Mouse (Mus musculus): ENCODE measurements around the gene 2610507B11Rik.

Gene 2610507B11Rik

DNA sequence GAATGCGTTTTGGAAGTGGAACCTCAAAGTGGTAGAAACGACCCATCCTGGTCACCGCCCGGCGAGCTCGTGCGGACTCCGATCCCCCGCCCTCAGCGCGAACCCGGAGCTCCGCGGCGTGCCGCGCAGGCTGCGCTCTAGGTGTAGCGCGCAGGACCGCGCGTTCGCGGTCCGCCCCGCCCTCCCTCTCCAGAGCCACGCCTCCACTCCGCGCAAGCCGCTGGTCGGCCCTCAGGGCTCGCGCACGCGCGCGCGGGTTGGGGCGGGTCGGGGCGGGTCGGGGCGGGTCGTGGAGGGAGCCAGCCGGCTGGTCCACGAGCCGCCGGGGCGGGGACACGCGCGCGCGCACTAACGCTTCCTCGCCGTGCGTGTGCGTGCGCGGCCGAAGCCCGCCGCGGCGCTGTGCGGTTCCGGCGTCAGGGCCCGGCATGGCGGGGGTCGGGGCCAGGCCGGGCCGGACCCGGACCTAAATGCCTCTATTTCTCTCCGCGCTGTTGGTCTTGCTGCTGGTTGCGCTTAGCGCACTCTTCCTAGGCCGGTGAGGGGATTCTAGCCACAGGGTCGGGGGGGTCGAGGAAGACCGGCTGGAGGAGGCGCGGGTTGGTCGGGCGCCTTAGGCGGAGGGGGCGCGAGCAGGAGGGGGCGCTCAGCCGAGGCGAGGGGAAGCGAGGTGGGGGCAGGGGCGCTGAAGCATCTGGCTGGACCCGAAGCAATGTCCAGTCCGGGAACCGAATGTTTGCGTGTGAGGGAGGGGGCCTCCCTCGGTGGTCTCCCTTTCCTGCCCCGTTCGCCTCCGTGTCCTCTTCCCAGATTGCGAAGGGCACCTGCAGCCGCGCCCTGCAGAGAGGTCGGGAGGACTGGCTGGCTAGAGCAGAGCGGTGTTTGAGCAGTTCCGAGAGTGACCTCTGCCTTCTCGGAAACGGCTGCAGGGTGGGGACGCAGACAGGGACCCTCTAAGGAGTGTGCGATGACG lies at the start of gene 2610507B11Rik:
TSS of gene 2610507B11Rik (plus strand) at position 373 of the 973 bp plus-strand sequence.
- peak; percentile 93 for DNase-seq (ENCODE audit: low spot score)

DNA sequence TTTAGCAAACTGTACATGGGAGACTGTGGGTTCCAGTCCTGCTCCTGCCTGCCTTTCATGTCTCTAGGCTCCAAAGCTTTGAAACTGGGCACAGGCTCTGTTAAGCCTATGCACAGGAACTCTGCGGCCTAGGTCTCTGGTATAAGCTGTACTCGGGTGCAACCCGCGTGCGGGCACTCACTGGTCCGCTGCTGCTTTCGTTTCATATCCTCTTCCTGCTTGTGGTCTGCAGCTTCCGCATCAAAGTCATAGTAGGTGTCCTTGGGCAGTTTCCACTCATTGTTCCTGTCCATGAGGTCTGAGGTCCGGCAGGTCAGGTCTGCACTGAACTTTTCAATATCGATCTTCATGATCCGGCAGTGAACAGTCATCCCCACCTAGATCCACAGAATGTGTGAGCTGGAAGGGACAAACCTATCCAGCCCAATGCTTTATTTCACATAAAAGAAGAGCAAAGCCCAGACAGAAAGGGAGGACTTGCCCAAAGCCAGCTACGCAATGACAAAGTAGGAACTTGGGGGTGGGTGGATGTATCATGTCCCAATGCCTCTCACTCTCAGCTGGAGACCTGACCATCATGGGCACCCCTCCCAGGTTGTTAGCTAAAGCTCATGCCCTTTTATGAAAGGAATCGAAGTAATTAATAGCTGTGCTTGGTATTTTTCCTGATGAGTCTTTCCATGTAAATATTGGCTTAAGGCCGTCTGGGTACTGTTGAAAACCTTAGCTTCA lies 48.3 kb upstream of the 2610507B11Rik start:
- peak; percentile 34 for DNase-seq (ENCODE audit: low spot score)

DNA sequence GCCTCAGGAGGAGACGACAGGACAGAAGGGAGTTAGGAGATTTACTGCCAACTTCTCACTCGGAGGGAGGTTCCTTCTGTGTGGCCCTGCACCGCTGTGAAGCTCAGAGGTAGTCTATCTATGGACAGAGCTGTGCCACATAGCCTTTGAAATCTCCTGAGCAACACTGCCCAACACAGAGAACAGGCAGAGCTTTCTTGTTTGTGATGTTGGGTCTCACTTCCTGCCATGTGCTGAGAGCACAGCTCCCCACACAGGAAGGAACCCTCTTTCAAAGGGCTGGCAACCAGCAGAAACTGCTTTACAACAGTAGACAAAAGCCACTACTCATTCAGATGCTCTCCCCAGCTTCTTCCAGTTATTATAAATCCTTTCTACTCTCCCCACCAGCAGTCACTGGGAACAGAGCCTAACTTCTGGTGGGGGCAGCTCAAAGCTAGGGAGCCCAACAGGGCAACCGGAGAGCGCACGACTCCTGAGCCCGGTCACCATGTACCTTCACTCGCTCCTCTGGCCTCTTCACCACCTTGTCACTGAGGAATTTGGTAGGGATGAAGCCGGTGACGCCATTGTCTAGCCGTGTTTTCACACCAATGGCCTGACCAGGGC lies 45.7 kb upstream of the 2610507B11Rik start:
- DNase-seq (ENCODE audit: low spot score): peak; percentile 57

DNA sequence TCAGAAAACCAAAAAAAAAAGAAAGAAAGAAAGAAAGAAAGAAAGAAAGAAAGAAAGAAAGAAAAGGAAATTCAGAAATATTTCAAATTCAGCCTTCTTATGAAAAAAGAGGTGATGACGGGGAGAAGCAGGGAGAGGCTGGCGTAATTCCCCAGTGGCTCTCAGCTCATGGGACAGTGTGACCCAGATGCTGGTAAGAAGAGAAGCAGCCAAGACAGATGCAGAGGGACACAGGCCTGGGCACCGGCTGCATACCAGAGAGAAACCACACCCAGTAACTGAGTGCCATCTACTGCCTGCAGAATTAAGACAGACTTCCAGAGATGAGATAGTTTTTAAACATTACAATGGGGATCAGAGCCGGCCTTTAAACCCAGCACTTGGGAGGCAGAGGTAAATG lies 38.0 kb upstream of the 2610507B11Rik start:
- DNase-seq (ENCODE audit: low spot score): no peak

DNA sequence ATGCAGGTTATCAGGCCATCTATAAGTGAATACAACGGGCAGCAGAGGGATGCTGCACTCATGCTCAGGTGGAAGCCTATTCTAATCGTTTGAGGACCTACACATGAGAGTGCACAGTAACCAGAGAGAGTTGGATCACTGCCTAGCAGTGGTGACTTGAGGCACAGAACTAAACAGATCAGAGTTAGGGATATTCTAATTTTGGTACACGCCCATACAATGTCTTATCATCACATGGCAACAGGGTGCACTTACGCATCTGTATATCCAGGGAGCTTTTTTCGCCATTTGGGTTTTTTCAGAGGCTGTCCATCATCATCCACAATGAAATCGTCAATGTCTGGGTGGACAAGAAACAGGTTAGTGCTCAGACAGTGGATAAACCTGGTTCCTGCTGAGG lies 30.0 kb upstream of the 2610507B11Rik start:
- DNase-seq (ENCODE audit: low spot score): no peak

DNA sequence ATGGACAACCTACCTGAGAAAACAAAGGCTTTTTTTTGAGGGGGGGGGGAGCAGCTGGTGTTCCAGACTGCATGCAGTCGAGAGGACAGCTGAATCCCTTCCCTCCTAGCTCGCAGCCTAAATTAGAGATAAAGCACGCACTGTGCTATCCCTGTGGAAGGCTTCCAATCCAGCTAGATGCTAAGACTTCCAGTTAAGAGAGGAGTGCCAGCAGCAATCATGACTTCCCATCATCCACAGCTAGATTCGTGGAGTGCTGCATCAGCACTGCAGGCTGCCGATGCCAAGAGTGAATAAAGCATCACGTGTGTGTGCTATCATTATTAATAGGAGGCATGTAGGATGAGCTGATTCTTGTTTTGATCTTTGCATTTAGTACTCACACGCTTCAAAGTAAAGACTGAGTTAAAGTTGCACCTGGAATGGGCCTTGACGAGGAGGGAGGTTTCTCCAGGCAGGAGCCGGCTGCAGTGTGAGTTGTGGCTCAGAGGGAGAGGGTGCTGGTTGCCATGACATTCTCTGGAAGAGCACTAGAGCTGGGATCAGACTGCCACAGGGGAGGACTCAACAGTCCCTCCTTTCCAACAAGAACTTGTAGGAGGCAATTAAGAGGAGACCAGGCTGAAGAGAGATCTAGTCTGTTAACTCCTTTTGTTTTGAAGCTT lies 21.2 kb upstream of the 2610507B11Rik start:
- DNase-seq (ENCODE audit: low spot score): no peak

DNA sequence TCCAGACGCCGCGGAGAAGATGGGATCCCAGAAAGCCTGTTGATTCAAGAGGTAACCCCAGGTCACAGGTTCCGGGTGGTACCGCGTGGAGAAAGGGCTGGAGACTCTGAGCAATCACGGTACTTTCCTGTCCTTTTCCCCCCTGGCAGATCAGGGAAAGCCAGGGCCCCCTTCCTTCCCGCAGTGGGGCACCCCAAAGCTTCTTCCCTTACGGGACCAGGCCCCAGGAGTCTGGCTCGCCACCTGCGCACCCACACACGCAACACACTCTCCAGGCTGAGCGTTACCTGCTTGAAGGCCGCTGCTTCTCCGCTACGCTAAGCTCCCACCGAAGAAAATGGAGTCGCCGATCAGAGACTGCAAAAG lies 16.3 kb upstream of the 2610507B11Rik start:
- DNase-seq (ENCODE audit: low spot score): no peak

DNA sequence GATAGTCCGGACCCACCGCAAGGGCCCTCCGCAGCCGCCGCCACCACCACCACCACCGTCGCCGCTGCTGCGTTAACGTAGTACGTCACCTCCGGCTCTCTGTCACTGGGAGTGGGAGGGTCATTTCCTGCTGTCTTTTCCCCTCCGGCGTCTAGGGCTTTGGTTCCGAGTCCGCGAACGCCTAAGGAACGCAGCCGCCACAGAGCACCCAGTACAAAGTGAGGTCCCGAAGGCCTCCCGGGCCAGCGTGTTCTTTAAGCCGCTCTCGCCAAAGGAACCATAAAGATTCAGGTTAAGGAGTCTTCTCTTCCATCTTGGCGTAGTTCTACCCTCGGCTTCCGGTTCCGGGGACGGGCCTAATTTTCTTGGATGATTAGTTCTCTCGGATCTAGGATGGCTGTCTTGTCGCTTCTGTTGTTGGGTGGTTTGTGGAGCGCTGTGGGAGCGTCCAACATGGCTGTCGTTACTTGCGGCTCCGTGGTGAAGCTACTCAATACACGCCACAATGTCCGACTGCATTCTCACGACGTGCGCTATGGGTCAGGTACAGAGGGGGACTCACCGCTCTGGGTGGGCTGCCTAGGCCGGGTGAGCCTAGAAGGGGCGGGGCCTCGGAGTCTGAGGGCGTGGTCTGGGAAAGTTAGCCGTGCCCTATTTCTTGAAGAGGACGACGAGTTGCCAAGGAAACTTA lies 15.8 kb upstream of the 2610507B11Rik start, which contains the start of the genes Sdf2 and Supt6:
TSS of gene Sdf2 (plus strand) at position 120 of the 691 bp plus-strand sequence.
TSS of gene Supt6 (minus strand) at position 361 of the 691 bp plus-strand sequence.
- peak; percentile 89 for DNase-seq (ENCODE audit: low spot score)

DNA sequence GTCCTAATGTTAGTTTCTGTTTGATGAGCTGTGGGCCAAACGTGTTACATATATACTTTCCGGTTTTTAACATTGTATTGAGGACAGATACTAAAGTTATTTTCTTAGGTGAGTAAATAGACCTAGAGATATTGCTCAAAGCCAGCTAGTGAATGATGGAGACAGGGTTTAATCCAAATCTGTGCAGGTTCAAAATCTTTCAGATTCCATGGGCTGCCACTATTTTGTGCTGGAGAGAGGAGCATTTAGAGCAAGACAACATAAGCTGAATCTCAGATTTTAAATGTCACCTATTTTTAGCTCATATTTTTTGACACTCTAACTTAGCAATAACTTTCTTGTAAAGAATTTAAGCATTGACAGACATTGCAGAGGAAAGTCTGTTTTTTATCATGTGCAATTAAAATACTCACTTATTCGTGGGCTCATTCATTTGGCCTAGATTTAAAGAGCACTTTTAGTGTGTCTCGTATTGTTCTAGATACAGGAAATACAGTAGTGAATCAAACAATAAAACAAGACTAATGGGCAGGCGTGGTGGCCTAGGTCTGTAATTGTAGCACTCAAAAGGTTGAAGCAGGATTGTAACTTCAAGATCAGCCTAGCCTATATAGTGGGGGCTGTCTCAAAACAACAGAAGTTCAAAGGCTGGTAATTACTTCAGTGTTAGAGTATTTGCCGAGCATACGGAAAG lies 15.1 kb upstream of the 2610507B11Rik start:
- no peak for DNase-seq (ENCODE audit: low spot score)

DNA sequence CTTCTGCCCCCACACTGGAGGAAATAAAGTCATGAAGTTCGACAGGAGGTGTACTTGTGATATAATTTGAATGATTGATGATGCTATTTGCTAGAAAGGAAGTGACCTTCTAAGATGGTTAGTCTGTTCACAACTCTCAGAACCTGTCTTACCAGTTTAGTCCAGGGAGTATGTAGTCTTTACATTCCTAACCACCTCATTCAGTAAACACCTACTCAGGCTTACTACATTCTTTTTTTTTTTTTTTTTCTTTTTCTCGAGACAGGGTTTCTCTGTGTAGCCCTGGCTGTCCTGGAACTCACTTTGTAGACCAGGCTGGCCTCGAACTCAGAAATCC lies 14.6 kb upstream of the 2610507B11Rik start:
- no peak for DNase-seq (ENCODE audit: low spot score)

DNA sequence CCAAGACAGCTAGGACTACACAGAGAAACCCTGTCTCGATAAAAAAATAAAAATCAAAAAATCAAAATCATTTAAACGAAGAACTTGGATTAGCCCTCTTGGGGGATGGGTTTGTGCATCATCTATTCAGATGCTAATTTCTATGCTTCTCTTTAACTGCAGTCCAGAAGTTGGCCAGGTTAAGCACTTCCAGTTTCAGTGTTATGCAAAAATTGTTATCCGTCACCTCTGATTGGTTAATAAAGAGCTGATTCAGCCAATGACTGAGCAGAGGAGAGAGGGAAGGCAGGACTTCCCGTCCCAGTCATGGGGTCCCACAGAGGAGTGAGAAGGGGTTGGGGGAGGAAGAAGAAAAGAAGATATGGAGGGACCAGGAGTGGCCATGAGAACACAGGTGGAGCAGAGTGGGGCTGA lies 13.8 kb upstream of the 2610507B11Rik start:
- DNase-seq (ENCODE audit: low spot score): no peak

DNA sequence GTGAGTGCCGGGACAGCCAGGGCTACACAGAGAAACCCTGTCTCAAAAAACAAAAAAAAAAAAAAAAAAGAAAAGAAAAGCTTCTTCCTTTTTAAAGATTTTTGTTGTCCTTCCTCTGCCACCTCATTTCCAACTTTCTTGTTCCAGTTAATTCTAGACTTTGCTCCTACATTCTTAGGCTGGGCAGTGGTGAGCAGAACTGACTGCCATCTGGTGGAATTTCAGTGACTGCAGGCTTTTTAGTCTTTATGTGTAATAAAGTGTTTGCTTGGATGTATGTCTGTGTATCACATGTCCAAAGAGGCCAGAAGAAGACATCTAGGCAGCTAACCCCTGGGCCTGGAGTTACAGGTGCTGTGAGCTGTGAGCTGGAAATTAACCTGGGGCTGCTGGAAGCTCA lies 4.9 kb upstream of the 2610507B11Rik start:
- no peak for DNase-seq (ENCODE audit: low spot score)

DNA sequence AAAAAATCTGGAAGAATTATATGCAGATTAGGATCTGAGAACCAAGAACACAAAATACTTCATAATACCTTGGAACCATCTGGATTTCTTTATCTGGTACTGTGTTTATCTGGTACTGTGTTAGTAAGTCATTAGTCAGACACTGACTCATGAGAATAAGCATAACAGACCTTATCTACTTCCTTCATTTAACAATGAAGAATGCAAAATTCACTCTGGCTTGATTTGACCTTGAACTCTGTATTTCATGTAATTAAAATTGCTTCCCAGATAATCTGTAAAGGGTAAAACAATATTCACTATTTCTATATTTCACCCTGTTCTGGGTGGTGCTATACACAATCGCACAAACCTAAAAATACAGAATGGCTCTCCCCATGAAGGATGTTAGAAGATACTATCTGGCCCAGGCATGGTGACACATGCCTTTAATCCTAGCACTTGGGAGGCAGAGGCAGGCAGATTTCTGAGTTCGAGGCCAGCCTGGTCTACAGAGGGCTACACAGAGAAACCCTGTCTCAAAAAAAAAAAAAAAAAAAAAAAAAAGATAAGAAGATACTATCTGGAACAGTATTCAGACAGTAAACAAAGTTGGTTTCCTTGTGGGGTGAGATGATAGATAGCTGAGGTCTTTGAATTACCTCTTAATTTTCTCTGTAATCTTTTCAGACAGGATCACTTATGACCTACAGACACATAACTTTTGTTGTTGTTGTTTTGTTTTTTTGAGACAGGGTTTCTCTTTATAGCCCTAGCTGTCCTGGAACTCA lies 878 bp upstream of the 2610507B11Rik start:
- DNase-seq (ENCODE audit: low spot score): no peak

DNA sequence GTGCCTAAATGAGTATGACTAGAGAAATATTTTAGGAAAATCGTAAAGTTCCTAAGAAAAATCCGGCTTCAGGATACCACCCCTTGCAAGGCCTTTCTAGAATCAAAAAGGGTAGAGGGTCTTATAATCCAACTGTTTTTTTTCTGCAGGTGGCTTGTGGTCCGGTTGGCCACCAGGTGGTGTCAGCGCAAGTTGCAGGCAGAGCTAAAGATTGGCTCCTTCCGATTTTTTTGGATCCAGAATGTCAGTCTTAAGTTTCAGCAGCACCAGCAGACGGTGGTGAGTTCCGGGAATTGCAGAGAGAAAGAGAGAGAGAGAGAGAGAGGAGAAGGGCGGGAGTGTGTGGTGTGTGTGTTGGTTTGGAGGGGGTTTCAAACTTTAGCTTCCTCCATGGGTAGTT lies 998 bp downstream of the 2610507B11Rik start:
- DNase-seq (ENCODE audit: low spot score): peak; percentile 63

DNA sequence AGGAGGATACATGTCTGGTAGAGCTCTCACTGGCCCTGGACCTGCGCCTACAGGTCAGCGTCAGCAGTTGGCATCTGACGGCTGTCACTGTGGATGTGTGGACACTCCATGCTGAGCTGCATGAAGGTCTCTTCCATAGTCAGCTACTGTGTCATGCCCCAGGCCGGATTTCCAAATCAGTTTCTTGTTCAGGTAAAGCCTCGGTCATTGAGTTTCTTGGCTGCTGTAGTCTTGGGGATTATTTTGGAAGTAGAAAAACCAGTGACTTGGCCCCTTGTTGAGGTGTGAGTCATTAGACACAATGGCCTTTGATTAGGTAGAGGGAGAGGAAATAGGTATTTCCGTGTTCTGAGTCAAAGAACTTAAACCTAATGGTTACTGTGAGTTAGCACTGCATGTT lies 4.0 kb downstream of the 2610507B11Rik start:
- no peak for DNase-seq (ENCODE audit: low spot score)

DNA sequence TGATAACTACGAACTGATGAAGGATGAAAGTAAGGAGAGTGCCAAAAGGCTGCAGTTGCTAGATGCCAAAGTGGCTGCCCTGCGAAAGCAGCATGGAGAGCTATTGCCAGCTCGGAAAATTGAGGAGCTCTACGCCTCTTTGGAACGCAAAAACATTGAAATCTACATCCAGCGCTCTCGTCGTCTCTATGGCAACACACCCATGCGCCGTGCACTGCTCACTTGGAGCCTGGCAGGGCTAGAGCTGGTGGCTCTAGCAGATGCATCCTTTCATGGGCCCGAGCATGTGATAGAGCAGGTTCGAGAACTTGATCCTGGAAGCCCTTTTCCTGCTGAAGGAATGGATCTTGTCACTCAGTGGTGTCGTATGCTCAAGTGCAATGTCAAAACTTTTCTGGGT lies 10.4 kb downstream of the 2610507B11Rik start:
- DNase-seq (ENCODE audit: low spot score): no peak

DNA sequence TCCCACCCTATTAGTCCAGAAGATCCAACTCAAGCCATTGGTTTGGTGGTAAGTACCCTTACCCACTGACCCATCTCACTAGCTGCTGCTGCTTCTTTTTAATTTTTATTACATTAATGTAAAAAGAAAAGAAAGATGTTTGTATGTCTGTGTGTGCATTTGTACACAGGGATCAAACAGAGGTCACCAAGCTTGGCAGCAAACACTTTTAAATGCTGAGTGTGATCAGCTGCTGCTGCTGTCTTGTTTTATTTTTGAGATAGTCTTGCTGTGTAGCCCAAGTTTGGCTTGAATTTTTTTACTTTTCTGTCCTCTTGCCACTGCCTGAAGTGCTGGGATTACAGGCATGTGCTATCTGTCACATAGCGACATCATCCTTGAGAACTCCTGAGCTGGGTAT lies 14.0 kb downstream of the 2610507B11Rik start:
- DNase-seq (ENCODE audit: low spot score): no peak

DNA sequence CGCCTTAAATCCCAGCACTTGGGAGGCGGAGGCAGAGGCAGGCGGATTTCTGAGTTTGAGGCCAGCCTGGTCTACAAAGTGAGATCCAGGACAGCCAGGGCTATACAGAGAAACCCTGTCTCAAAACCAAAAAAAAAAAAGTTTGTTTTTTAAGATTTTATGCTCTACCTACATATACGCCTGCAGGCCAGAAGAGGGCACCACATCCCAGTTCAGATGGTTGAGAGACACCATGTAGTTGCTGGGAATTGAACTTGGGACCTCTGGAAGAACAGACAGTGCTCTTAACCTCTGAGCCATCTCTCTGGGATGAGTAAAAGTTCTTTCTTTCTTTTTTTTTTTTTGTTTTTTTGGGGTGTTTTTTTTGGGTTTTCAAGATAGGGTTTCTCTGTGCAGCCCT lies 14.6 kb downstream of the 2610507B11Rik start:
- peak; percentile 10 for DNase-seq (ENCODE audit: low spot score)

DNA sequence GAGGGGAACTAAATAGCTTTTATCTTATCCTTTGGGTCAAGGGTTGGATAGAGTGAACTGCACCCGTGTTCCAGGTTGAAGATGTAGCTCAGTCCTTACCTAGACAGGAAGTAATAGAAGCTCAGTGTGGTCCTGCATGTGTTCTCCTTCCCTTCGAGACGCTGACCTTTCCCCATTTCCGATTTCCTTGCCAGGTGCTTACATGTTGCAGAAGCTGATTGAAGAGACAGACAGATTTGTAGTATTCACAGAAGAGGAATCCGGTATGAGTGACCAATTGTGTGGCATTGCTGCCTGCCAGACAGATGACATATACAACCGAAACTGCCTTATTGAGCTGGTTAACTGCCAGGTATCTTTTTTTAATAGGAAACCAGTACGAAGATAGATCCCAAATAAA lies 17.3 kb downstream of the 2610507B11Rik start:
- DNase-seq (ENCODE audit: low spot score): no peak

DNA sequence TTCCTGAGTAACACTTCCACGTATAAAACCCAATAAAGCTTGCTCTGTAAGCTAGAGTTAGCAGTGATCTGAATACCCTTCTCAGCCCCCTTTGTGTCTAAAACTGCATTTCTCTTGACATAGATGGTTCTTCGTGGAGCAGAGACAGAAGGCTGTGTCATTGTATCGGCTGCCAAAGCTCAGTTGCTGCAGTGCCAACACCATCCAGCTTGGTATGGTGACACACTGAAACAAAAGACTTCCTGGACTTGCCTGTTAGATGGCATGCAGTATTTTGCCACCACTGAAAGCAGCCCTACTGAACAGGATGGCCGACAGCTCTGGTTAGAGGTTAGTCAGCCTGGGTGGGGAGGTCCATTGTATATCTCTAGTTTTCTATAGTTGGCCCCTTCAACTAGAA lies 18.0 kb downstream of the 2610507B11Rik start:
- DNase-seq (ENCODE audit: low spot score): no peak
